Mouse (Mus musculus) hindbrain, embryonic 11.5 days (tissue): ENCODE measurements at regions not wholly inside any gene's neighbourhood (a gene's known extent, or its start where the extent isn't known, plus 50 kb on each side); places are given as distances from the start of the nearest gene placed in this dataset.

Experiments
- ATAC-seq: fragments of 200-750 bp; cut with Nextera tagmentation; 2 replicates; pipeline ENCODE4 v1.8.0; 2017; ENCODE audit warnings: mild to moderate bottlenecking, moderate TSS enrichment, moderate library complexity; ENCODE audit not compliant: low FRiP score
- DNase-seq: peaks from one replicate; pipeline ENCODE4 v3.0.0-alpha.2; 2015; ENCODE audit warnings: low spot score
- H3K27ac ChIP-seq: fragments of 300-500 bp; sonication (generic); 2 replicates; pipeline ENCODE4 v1.5.1; 2014; ENCODE audit warnings: mild to moderate bottlenecking, low read depth, low read length
- H3K27me3 ChIP-seq: fragments of 300-500 bp; sonication (generic); 2 replicates; pipeline ENCODE4 v1.6.1; 2014; ENCODE audit warnings: mild to moderate bottlenecking, low read length, moderate library complexity, mixed read lengths; ENCODE audit not compliant: control insufficient read depth, insufficient read depth
- H3K36me3 ChIP-seq: fragments of 300-500 bp; sonication (generic); 2 replicates; pipeline ENCODE4 v1.6.1; 2014; ENCODE audit warnings: mild to moderate bottlenecking, low read length, moderate library complexity, mixed read lengths; ENCODE audit not compliant: control insufficient read depth, insufficient read depth
- H3K4me1 ChIP-seq: fragments of 300-500 bp; sonication (generic); replicated peaks from 2 replicates; pipeline ENCODE4 v1.6.1; 2014; ENCODE audit warnings: low read length, mixed read lengths; ENCODE audit not compliant: control insufficient read depth, insufficient read depth
- H3K4me2 ChIP-seq: fragments of 300-500 bp; sonication (generic); replicated peaks from 2 replicates; pipeline ENCODE4 v1.6.1; 2014; ENCODE audit warnings: mild to moderate bottlenecking, low read depth, low read length
- H3K4me3 ChIP-seq: fragments of 300-500 bp; sonication (generic); 2 replicates; pipeline ENCODE4 v1.5.1; 2014; ENCODE audit warnings: low read depth, low read length
- H3K9ac ChIP-seq: fragments of 300-500 bp; sonication (generic); 2 replicates; pipeline ENCODE4 v1.6.1; 2014; ENCODE audit warnings: low read depth, low read length
- H3K9me3 ChIP-seq: fragments of 300-500 bp; sonication (generic); 2 replicates; pipeline ENCODE4 v1.6.1; 2016; ENCODE audit warnings: low read length; ENCODE audit not compliant: control insufficient read depth
- WGBS: fragments of 180-500 bp; shearing (Covaris S2); extraction: QIAGEN DNeasy Blood & Tissue Kit; methylation state at CpG from one replicate; pipeline ENCODE4 v1.1.7; 2014; 5-methylcytosine and 5-hydroxymethylcytosine counted together

DNA sequence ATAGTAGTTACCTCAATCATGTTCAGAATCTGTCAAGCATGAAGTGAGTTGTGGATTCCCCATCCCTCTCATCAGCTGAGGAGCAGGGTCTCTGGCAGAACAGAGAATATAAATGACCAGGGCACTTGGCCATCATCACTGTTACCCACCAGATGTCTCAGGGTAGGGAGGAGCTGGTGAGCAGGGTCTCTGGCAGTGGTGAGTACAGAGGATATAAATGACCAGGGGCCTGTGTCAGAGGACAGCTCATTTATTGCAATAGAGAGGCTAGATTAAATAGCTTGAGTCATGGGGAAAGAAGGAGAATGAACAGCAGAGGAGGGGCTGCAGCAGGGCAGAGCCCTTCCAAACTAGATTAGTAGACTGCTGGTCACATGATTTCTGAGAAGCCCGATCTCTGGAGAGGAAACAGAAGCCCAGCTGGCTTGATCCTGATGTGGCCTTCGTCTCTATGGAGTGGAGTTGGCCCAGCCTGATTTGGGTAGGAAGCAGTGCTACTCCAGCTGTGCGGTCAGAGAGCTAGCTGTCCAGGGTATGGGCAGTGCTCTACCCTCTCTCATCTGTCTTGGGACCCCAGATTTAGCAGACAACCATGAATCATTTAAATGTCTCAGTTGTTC is 766.3 kb downstream of the Dach1 start:
- no peak overlapping the region for H3K4me2 ChIP-seq
- H3K9me3 ChIP-seq = no peaks in the 10 kb centered on the region

DNA sequence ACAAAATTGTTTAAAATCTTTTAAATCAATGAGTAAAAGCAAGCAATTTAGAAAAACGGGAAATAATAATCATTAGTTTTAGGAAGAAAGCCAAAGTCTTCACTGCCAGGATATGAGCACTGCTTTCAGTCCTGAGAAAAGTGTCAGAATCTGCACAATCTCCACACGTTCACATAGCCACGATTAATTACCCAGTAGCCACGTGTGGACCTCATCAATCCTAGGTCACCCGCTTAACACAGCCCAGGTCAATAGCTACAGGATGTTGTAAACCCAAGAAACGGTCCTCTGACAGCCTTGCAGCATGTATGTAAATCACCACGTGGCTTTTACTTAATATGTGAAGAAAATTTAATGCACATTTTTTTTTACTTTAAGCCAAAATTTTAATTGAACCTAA is 773.2 kb downstream of the Dach1 start:
- H3K27ac ChIP-seq = no peak overlapping the region

More for the DNA sequence above, 766.3 kb downstream of the Dach1 start:
- WGBS = 61% methylated on average over 3 of the region's 3 CpGs
- Histone ChIP-seq H3K4me1 (no peaks in the 10 kb centered on the region), H3K9ac (no peak overlapping the region), H3K36me3 (no peaks in the 10 kb centered on the region), H3K27me3 (no peaks in the 10 kb centered on the region), H3K27ac (no peak overlapping the region), H3K4me3 (no peak overlapping the region)
- ATAC-seq (peak; percentile 65), DNase-seq (peak; percentile 7)

DNA sequence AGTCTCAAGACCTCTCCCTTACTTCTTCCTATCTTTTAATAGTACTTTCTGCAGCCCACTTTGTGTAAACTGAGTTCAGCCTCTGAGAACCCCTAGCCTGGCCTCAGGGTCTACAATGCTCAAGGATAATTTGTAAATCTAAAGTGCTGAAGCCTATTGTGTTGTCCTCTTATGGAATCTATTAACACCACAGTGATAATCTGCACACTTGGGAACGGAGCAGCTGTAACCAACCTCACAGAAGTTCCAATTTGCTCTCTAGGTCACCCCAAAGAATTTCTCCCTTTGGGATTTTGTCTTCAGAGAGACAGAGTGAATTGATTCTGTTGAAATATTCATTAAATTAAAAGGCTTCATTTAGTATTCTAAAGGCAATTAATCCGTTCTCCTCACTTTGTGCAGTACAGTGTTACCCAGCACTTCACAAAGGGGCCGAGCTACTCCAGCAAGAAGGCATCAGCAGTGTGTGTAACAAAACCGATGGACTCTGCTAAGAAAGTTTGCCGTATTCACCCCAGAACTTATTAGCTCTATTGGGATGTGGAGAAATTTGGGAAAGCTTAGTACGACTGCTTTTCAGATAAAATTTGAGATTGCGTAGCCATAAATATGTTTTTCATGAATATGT is 773.7 kb downstream of the Dach1 start:
- ATAC-seq (peak; percentile 90), DNase-seq (peak; percentile 8)
- no peak overlapping the region for H3K9ac ChIP-seq
- H3K27ac ChIP-seq = no peak overlapping the region
- H3K9me3 ChIP-seq = no peaks in the 10 kb centered on the region
- H3K4me1 ChIP-seq = no peaks in the 10 kb centered on the region
- H3K36me3 ChIP-seq = no peaks in the 10 kb centered on the region
- H3K4me3 ChIP-seq = no peak overlapping the region
- H3K27me3 ChIP-seq = no peaks in the 10 kb centered on the region
- no peak overlapping the region for H3K4me2 ChIP-seq
- WGBS = 68% methylated on average over 7 of the region's 7 CpGs

More for the DNA sequence above, 773.2 kb downstream of the Dach1 start:
- DNase-seq = peak; percentile 25
- Histone ChIP-seq H3K4me3 (no peak overlapping the region), H3K36me3 (no peaks in the 10 kb centered on the region), H3K9me3 (no peaks in the 10 kb centered on the region), H3K27me3 (no peaks in the 10 kb centered on the region), H3K4me1 (no peaks in the 10 kb centered on the region), H3K4me2 (no peak overlapping the region), H3K9ac (no peak overlapping the region)
- ATAC-seq = peak; percentile 79; the same call in 1 of the 2 replicates
- WGBS = 52% methylated on average over 7 of the region's 7 CpGs

DNA sequence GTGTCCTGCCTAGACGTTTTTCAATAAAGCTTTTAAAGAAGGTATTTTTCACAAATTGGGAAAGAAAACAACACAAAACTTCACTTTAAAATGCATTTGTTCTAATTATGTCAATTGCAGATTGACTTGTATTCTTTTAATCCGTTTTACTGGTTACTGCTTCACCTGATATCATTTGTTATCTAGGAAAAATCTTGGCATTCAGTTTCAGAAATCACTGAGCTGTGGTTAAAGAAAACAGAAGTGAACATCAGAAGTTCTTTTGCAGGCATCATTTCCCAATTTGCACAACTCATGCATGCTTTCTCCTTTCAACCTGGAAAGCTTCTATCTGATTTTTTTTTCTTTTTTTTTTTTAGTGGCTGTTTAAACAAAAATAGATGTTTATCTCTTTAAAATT is 780.6 kb downstream of the Dach1 start:
- Histone ChIP-seq H3K9ac (no peak overlapping the region), H3K9me3 (no peaks in the 10 kb centered on the region), H3K36me3 (no peaks in the 10 kb centered on the region), H3K27ac (no peak overlapping the region), H3K4me2 (no peak overlapping the region), H3K4me1 (no peaks in the 10 kb centered on the region), H3K4me3 (no peak overlapping the region), H3K27me3 (no peaks in the 10 kb centered on the region)
- no peak for ATAC-seq
- WGBS = 72% methylated on average over 2 of the region's 2 CpGs
- no peak for DNase-seq

DNA sequence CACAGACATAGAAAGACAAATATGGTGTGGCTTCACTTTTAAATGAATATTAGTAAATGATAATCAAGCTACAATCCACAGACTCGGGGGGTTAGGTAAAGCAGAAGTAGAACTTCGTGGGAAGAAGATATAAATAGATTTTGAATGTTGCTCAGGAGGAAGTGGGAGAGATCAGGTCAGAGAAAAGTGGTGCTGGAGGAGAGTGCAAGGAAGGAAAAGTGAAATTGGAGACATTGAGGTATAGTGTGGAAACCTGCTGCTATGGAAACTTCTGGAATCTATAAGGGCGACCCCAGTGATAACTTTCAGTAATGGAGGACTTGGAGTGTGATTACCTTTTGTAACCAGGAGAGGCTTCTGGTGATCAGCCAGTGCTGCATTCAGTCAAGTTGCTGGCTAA is 789.4 kb downstream of the Dach1 start:
- Histone ChIP-seq H3K27me3 (no peaks in the 10 kb centered on the region), H3K9ac (no peak overlapping the region), H3K36me3 (no peaks in the 10 kb centered on the region), H3K9me3 (no peaks in the 10 kb centered on the region), H3K4me1 (no peaks in the 10 kb centered on the region), H3K4me3 (no peak overlapping the region), H3K27ac (no peak overlapping the region), H3K4me2 (no peak overlapping the region)
- DNase-seq (no peak), ATAC-seq (no peak)
- WGBS = 79% methylated on average over 3 of the region's 3 CpGs

DNA sequence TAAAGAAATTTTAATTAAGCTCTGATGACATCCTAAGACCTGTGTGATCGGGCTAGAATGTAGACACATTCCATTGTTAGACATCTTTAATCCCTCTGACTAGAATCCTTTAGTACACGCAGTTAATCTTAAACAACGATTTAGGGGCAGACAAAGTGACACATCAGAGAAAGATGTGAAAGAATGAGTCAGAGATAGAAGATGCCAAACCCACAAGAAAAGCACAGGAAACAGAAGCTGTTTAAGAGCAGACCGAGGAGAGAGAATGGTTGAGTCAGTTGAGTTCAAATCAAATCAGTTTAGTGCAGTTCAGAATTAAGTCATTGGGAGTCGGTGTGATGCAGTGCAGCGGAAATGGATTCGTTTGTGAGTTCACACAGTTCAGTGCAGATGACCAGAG is 812.6 kb downstream of the Dach1 start:
- H3K4me1 ChIP-seq = no peaks in the 10 kb centered on the region
- no peak overlapping the region for H3K4me3 ChIP-seq
- H3K9ac ChIP-seq = no peak overlapping the region
- H3K9me3 ChIP-seq = no peaks in the 10 kb centered on the region
- no peaks in the 10 kb centered on the region for H3K36me3 ChIP-seq
- H3K4me2 ChIP-seq = no peak overlapping the region
- ATAC-seq (no peak), DNase-seq (no peak)
- 96% methylated on average over 7 of the region's 7 CpGs for WGBS
- H3K27me3 ChIP-seq = no peaks in the 10 kb centered on the region
- no peak overlapping the region for H3K27ac ChIP-seq

DNA sequence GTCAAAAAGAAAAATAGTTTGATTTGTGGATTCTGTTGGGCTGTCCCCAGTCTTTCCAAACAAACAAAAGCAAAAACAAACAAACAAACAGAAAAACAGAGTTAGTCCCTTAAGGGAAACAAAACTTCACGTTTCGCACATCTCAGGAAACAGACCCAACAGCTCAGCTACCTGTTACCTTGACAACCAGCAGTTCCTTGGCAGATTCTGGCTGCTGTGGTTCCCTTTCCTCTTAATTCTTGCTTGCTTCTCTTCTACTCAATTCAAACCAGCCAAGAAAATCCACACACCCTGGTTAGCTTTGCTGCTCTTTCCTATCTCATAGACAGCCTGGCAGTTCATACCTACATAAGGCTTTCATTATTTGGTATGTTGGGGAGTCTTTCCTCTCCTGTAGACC is 821.6 kb downstream of the Dach1 start:
- Histone ChIP-seq H3K27me3 (no peaks in the 10 kb centered on the region), H3K36me3 (no peaks in the 10 kb centered on the region), H3K4me1 (no peaks in the 10 kb centered on the region), H3K4me2 (no peak overlapping the region), H3K9ac (no peak overlapping the region), H3K9me3 (no peaks in the 10 kb centered on the region), H3K4me3 (no peak overlapping the region), H3K27ac (no peak overlapping the region)
- no peak for DNase-seq
- ATAC-seq = no peak
- 91% methylated on average over 2 of the region's 2 CpGs for WGBS

DNA sequence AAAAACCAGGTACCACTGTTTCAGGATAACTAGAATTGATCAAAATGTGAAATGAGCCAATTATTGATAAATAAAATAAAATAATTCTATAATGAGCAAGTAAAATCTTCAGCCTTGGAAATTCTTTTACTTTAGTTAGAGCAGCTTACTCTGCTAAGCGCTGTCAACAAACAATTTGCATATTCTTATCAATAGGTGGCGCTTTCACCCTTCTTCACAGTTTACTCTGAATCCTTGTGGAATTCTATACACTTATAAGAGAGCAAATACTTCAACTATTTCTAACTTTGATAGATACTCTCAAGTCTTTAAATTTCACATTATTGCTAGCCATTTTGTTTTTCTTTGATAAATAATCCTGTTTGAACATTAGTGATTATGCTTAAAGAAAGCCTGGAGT is 812.5 kb upstream of the Klhl1 start:
- DNase-seq (peak; percentile 47), ATAC-seq (peak; percentile 73)
- no peak overlapping the region for H3K4me3 ChIP-seq
- no peak overlapping the region for H3K4me2 ChIP-seq
- no peaks in the 10 kb centered on the region for H3K27me3 ChIP-seq
- no peaks in the 10 kb centered on the region for H3K36me3 ChIP-seq
- no peak overlapping the region for H3K27ac ChIP-seq
- no peaks in the 10 kb centered on the region for H3K9me3 ChIP-seq
- 10% methylated on average over 2 of the region's 2 CpGs for WGBS
- no peaks in the 10 kb centered on the region for H3K4me1 ChIP-seq
- H3K9ac ChIP-seq = no peak overlapping the region

DNA sequence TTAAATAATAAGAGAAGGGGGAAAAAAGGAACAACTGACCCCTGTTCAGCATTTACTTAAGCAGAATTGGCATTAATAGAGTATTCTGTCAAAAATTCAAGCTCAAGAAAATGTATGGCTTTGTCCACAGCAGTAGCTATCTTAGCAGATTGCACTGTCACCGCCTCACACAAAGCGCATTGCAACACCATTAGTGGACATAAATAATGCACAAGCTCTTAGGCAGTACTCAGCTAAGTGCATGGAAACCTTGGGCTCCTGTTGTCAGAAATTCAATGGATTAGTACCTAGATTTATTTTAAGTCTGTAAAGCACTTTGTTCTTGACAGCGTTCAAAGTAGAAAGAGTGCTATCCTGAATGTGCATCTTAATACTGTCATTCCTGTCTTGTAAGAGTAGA is 811.1 kb upstream of the Klhl1 start:
- 67% methylated on average over 3 of the region's 3 CpGs for WGBS
- DNase-seq = no peak

More for the DNA sequence above, 811.1 kb upstream of the Klhl1 start:
- Histone ChIP-seq H3K36me3 (no peaks in the 10 kb centered on the region), H3K4me3 (no peak overlapping the region), H3K9me3 (no peaks in the 10 kb centered on the region), H3K27ac (0 out of 2 replicates have a peak overlapping the region, but pooled peaks have one; percentile 11), H3K27me3 (no peaks in the 10 kb centered on the region), H3K9ac (no peak overlapping the region), H3K4me1 (no peaks in the 10 kb centered on the region), H3K4me2 (no peak overlapping the region)
- ATAC-seq = peak; percentile 64; the same call in 1 of the 2 replicates
